Mouse (Mus musculus) spleen, adult 2 months (tissue): ENCODE results near the gene 0610030E20Rik. TPM values are rescaled to one million over a fixed set of nuclear protein-coding genes. Genes with fewer than 3 reads are reported as not detected.
A peak's percentile ranks its signal among the peaks of the same experiment; 100 is the strongest.

ENCODE experiments used
- DNase-seq, 2 experiments: peaks; one replicate each; pipeline versions ENCODE4 v3.0.0 to v3.0.0-alpha.2; 2012 to 2021; ENCODE audit warnings: low spot score in 2 of 2, low read depth in 1 of 2
- H3K27ac ChIP-seq: fragments of 200-500 bp; 2 replicates; pipeline ENCODE4 v1.5.1; 2012; ENCODE audit warnings: low read length, inconsistent platforms; ENCODE audit not compliant: insufficient read depth
- H3K27me3 ChIP-seq: fragments of 200-500 bp; 2 replicates; pipeline ENCODE4 v1.6.1; 2012; ENCODE audit warnings: mild to moderate bottlenecking, moderate library complexity, low read length, inconsistent platforms; ENCODE audit not compliant: control insufficient read depth, insufficient read depth
- H3K36me3 ChIP-seq: fragments of 200-500 bp; 2 replicates; pipeline ENCODE4 v1.6.1; 2012; ENCODE audit warnings: mild to moderate bottlenecking, low read length, inconsistent platforms; ENCODE audit not compliant: control insufficient read depth, insufficient read depth
- H3K4me1 ChIP-seq: fragments of 200-500 bp; 2 replicates; pipeline ENCODE4 v1.6.1; 2011; ENCODE audit warnings: inconsistent platforms; ENCODE audit not compliant: control insufficient read depth, insufficient read depth, insufficient read length
- H3K4me3 ChIP-seq: fragments of 200-500 bp; 2 replicates; pipeline ENCODE4 v1.5.1; 2011; ENCODE audit warnings: mild to moderate bottlenecking, inconsistent platforms; ENCODE audit not compliant: insufficient read depth, insufficient read length; ENCODE audit errors: extremely low read depth
- CTCF ChIP-seq: fragments of 200-500 bp; IDR thresholded peaks from 2 replicates; pipeline ENCODE4 v1.5.1; 2011; ENCODE audit warnings: mild to moderate bottlenecking, inconsistent platforms; ENCODE audit not compliant: insufficient read depth, insufficient read length, insufficient replicate concordance; ENCODE audit errors: extremely low read depth
- POLR2A ChIP-seq: fragments of 200-500 bp; IDR thresholded peaks from 2 replicates; pipeline ENCODE4 v1.6.1; 2011; ENCODE audit warnings: low read depth, low read length, inconsistent platforms
- WGBS: fragments of 180-500 bp; shearing (Covaris S2); methylation state at CpG from one replicate; pipeline ENCODE4 v1.1.7; 2018; 5-methylcytosine and 5-hydroxymethylcytosine counted together
- polyA plus RNA-seq: library from polyadenylated mRNA; depleted of rRNA; stranded (reverse); fragments of >200 nt; gene quantifications from 2 replicates; pipeline ENCODE4 v1.2.3, GENCODE M21; 2012; rRNA removed

0610030E20Rik gene
- polyA plus RNA-seq, 1 experiment, result 19.9 TPM

DNA sequence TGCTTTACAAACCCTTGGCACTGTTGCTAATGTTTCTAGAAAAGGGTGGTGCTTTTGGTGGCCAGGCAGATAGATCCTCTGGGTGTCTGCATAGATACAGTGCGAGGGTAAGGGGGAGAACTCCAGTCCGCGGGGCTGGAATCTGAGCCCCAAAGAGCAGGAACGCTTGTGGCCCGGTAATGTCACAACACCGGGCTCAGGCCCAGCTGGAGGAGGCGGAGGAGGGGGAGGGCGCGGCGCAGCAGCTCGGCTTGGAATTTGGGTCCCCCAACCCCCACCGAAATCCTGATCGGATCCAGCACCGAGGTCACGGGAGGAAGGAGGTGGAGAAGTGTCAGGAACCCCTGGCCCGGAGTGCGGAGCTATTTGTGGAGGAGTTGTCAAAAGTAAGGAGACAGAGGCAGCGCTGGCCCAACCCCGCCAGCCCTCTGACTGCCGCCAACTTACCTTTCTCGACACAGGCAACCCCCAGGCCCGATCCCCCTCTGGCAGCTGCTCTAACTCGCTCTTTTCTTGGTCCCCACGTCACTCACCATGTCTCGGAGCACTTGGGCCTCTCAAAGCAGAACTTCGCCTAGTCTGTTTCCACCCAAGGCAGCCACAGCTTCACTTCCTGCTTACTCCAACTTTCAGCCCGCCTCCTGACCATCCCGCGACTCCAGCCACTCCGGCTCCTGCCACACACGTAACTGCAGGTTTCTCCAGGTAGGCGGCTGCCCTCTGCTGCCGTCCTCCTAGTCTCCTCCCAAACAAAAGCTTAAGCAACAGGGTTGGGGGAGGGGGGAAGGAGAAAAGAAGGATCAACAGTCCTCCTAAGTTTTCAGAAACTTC, 43.0 kb downstream of the 0610030E20Rik start, which contains the start of gene Vamp8:
Gene Vamp8 (minus strand): TSS at position 763 of the 831 bp plus-strand sequence.
- Histone ChIP-seq H3K4me1 (peaks cover 16% of the 10 kb centered on the region; the same call in 1 of the 2 replicates), H3K36me3 (peaks cover 8% of the 10 kb centered on the region), H3K27me3 (no peaks in the 10 kb centered on the region), H3K4me3 (peak within 1 kb of the TSS; percentile 91), H3K27ac (peak within 1 kb of the TSS; percentile 99)
- TF ChIP-seq POLR2A (peak; percentile 65), CTCF (peak; percentile 4; the same call in 1 of the 2 replicates)
- 1% methylated on average over 31 of the region's 33 CpGs for WGBS
- DNase-seq, result peak; percentile 38 to 64

DNA sequence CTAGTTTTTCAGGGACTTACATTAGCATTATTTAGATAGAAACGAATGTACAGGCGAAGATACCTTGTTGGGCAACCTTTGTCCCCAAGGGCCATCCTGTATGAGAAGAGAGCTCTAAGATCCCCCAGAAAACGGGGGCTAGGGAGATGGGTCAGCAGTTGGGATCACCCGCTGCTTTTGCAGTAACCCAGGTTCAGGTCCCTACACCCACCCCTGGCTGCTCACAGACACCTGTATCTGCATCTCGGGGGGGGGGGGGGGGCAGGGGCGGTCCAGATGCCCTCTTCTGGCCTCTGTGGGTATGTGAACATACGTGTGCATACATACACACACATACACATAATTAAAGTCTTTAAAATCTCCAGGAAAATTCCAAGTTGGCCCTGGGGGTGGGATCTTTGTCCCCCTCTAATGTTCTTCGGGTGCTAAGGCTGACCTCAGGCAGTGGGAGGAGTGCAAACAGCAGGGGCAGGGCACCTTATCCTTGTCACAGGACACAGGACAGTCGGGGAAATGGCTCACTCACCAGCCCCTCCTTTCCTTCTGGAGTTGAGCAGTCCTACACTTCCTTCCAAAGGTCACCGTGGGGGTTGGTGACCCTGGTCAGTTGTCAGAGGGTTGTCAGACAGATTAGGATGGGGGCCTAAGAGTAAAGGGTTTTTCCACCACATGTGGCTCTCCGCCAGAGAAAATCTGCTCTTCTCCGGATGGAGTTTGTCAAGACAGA, 43.8 kb downstream of the 0610030E20Rik start:
- WGBS, result 36% methylated on average over 12 of the region's 12 CpGs
- DNase-seq, result peak in 1 of 2 experiments; percentile 24
- Histone ChIP-seq H3K4me3 (no peak overlapping the region), H3K4me1 (peaks cover 16% of the 10 kb centered on the region; the same call in 1 of the 2 replicates), H3K27me3 (no peaks in the 10 kb centered on the region), H3K36me3 (peaks cover 6% of the 10 kb centered on the region; the same call in 1 of the 2 replicates), H3K27ac (peak overlapping the region; percentile 99)
- no peak for TF ChIP-seq POLR2A
- TF ChIP-seq CTCF, result no peak

DNA sequence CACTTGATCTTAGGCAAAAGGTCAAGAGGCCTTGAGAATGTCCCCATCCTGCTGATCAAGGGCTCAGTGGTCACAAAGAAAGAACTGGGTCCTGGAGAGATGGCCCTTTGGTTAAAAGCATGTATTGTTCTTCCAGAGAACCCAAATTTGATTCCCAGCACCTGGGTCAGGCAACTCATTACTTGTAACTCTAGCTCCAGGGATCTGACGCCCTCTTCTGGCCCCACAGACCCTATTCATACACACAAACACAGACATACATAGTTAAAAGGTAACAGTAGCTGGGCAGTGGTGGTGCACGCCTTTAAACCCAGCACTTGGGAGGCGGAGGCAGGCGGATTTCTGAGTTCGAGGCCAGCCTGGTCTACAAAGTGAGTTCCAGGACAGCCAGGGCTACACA, 45.2 kb downstream of the 0610030E20Rik start:
- peaks cover 5% of the 10 kb centered on the region; the same call in 1 of the 2 replicates for H3K36me3 ChIP-seq
- no peak for TF ChIP-seq CTCF
- no peak for TF ChIP-seq POLR2A
- no peak overlapping the region for H3K27ac ChIP-seq
- H3K27me3 ChIP-seq, result no peaks in the 10 kb centered on the region
- H3K4me3 ChIP-seq, result no peak overlapping the region
- WGBS, result 86% methylated on average over 5 of the region's 5 CpGs
- no peak for DNase-seq
- peaks cover 16% of the 10 kb centered on the region; the same call in 1 of the 2 replicates for H3K4me1 ChIP-seq

DNA sequence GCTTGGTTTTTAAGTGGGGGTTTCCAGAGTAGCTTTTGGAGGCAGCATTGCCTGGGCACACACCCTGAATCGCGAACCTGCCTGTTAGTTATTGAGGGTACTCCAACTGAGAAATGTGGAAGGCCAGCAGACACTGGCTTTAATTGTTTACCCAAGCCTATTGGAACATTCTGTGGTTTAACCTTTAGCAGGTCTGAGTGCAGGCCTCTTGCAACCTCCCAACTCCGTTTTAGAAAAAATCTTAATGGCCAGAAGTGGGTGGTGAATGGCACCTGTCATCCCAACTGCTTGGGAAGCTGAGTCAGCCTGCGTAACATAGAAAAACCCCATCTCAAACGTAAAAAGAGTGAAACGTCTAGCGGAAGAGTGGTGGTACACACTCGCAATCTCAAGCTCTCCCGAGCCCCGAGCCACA, 49.7 kb downstream of the 0610030E20Rik start:
- 88% methylated on average over 10 of the region's 10 CpGs for WGBS
- Histone ChIP-seq H3K27ac (no peak overlapping the region), H3K27me3 (no peaks in the 10 kb centered on the region), H3K4me3 (no peak overlapping the region), H3K36me3 (no peaks in the 10 kb centered on the region), H3K4me1 (no peaks in the 10 kb centered on the region)
- no peak for TF ChIP-seq CTCF
- no peak for TF ChIP-seq POLR2A
- DNase-seq, result no peak

DNA sequence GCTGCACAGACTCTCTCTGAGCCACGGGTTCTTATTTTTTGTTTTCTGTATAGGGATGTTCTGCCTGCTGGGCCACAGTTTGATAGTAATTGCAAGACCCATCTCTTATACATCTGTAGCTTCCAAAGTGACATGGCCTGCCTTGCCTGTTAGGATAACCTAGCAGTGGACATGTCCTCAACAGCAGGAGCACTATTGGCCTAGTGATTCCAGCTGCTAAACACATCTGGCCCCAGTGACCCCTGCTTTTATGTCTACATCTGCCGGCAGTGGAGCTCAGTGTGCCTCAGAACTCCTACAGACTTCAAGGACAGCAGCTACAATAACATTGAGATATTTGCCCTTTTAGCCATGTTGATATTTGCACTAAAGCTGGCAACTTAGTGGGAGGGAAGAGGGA, 52.9 kb downstream of the 0610030E20Rik start:
- H3K36me3 ChIP-seq, result no peaks in the 10 kb centered on the region
- H3K4me3 ChIP-seq, result no peak overlapping the region
- no peak for DNase-seq
- no peak overlapping the region for H3K27ac ChIP-seq
- TF ChIP-seq POLR2A, result no peak
- TF ChIP-seq CTCF, result no peak
- H3K4me1 ChIP-seq, result no peaks in the 10 kb centered on the region
- no peaks in the 10 kb centered on the region for H3K27me3 ChIP-seq
- 87% methylated on average over 2 of the region's 2 CpGs for WGBS

DNA sequence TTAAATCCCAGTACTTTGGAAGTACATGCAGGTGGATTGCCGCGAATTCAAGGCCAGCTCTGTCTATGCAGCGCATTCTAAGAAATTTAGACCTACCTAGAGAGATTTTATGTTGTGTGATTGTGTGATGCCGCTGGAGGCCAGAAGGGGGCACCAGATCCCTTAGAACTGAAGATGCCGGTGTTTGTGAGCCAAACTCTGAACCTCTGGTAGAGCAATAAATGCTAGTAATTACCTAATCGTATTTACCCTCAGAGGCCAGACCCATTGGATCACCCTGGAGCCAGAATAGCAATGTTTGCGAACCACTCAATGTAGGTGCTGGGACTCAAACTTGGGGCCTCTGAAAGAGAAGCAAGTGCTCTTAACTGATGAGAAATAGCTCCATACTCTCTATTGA, 54.8 kb downstream of the 0610030E20Rik start:
- H3K36me3 ChIP-seq, result no peaks in the 10 kb centered on the region
- DNase-seq, result peak; percentile 54 to 73

More for the DNA sequence above, 54.8 kb downstream of the 0610030E20Rik start:
- no peaks in the 10 kb centered on the region for H3K27me3 ChIP-seq
- TF ChIP-seq CTCF (peak; percentile 62; the same call in 1 of the 2 replicates), POLR2A (no peak)
- no peak overlapping the region for H3K27ac ChIP-seq
- WGBS, result 16% methylated on average over 7 of the region's 7 CpGs
- no peak overlapping the region for H3K4me3 ChIP-seq
- H3K4me1 ChIP-seq, result no peaks in the 10 kb centered on the region

Other genes with a start within 250 kb of the 0610030E20Rik start
- 43.1 and 48.1 TPM in 2 replicates for gene St3gal5, start 249.7 kb upstream of the 0610030E20Rik start, polyA plus RNA-seq
- gene Atoh8, start 111.7 kb upstream of the 0610030E20Rik start, polyA plus RNA-seq, result 9.3 and 10.7 TPM in 2 replicates
- gene Sftpb, start 42.7 kb upstream of the 0610030E20Rik start, polyA plus RNA-seq, result 0.15 and 0.32 TPM in 2 replicates
- gene Usp39, start 2.1 kb upstream of the 0610030E20Rik start, polyA plus RNA-seq, result 14.8 and 15.3 TPM in 2 replicates
- gene Tmem150a, start 8.1 kb downstream of the 0610030E20Rik start, polyA plus RNA-seq, result 21.7 and 24.6 TPM in 2 replicates
- 62.4 and 65.8 TPM in 2 replicates for gene Rnf181, start 19.6 kb downstream of the 0610030E20Rik start, polyA plus RNA-seq
- 51.3 and 55.6 TPM in 2 replicates for gene Vamp5, start 33.2 kb downstream of the 0610030E20Rik start, polyA plus RNA-seq
- 100 and 107 TPM in 2 replicates for gene Vamp8, start 43.4 kb downstream of the 0610030E20Rik start, polyA plus RNA-seq
- gene Ggcx, start 67.0 kb downstream of the 0610030E20Rik start, polyA plus RNA-seq, result 7.3 and 7.6 TPM in 2 replicates
- 45.0 and 50.9 TPM in 2 replicates for gene Mat2a, start 92.2 kb downstream of the 0610030E20Rik start, polyA plus RNA-seq
- gene Sh2d6, start 174.4 kb downstream of the 0610030E20Rik start, polyA plus RNA-seq, result 0.52 and 0.55 TPM in 2 replicates
- 130 and 135 TPM in 2 replicates for gene Capg, start 197.1 kb downstream of the 0610030E20Rik start, polyA plus RNA-seq